Mouse (Mus musculus): ENCODE data around the gene Isl2. TPM values are rescaled to one million over a fixed set of nuclear protein-coding genes. Genes with fewer than 3 reads are reported as not detected.
A peak's percentile ranks its signal among the peaks of the same experiment; 100 is the strongest.

Gene Isl2
- total RNA-seq, 2 experiments from 2014 or later: not detected

GRCm38 (mm10) chr9:55545556-55546175, 7.2 kb downstream of the Isl2 start:
- no peak for DNase-seq
- intact Hi-C loops (cut with DNase I): loop anchor here (10.0 kb wide), 1 partner anchor 369 kb away; no protein-coding TSS in a partner anchor

- DNase-seq: peak; percentile 26
- intact Hi-C loops (cut with DNase I): loop anchor here (10.0 kb wide), 1 partner anchor 368 kb away; no protein-coding TSS in a partner anchor
Measured at GRCm38 (mm10) chr9:55546176-55547010, 7.9 kb downstream of the Isl2 start.

- intact Hi-C loops (cut with DNase I): loop anchor here (10.0 kb wide), 1 partner anchor 366 kb away; no protein-coding TSS in a partner anchor
Measured at GRCm38 (mm10) chr9:55548871-55549270, 10.4 kb downstream of the Isl2 start.

DNA sequence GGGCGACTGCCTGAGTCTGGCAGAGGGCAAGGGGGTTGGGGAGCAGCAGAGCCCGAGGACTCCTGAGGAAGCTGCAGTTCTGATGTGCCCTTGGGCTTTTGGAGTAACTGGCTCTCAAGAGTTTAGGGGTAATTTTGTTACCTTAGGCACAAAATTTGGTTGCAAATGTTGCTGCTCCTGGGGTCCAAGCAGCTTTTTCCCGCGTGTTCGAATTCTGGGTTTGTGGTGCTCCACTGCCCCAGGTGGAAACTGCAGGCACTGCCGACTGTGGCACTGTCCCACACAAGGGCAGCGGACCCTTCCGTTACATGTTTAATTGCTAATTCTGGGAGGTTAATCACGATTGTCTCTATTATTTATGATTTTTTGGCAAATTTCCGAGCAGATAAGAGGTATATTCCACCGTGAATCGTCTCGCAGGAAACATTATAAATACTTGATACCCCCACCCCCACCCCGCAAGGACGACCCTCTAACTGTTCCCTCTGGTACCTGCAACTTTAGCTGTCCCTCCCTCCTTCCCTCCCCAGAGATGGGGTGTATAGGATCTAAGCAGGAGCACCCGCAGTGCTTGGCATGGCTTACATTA, 10.9 kb downstream of the Isl2 start:
- DNase-seq: peak; percentile 8
- intact Hi-C loops (cut with DNase I): loop anchor here (10.0 kb wide), 1 partner anchor 365 kb away; no protein-coding TSS in a partner anchor

More at GRCm38 (mm10) chr9:55548871-55549270, 10.4 kb downstream of the Isl2 start:
- no peak for DNase-seq

DNA sequence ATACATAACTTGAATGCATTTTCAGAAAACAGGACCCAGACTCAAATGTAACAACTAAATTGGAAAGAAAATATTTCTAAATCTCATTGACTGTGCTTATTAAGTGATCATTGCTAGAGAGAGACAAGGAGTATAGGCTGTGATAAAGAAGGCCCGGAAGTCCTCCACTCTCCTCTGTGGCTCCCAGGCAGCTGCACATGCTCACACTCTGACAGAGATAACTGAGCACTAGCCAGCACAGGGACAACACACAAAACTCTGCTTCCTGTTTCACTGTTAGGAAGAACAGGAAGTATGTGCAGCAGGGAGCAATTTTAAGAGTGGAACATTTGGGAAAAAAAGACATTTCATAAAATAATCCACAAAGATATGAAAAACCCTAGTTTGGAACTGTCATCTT, 16.5 kb downstream of the Isl2 start:
- intact Hi-C loops (cut with DNase I): no loop called here

DNA sequence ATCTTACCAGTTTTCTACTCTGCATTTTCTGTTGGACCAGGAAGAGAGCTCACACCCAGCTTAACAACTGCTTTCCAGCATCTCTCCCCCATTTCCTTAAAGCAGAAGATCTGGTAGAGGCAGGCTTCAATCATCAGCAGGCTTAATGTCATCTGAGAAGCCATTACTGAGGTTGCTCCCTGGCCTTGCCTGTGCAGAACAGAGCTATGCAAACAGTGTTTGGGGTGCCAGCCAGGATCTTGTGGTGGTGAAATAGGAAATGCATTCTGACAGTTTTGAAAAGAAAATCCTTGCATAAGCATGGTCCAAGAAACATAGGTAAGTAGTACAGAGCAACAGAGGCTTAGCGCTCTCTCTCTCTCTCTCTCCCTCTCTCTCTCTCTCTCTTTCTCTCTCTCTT, 22.5 kb downstream of the Isl2 start:
- no peak for DNase-seq
- intact Hi-C loops (cut with DNase I): no loop called here

More for the DNA sequence above, 16.5 kb downstream of the Isl2 start:
- DNase-seq: no peak

- intact Hi-C loops (cut with DNase I): no loop called here
- DNase-seq: peak; percentile 12
Measured at GRCm38 (mm10) chr9:55568466-55569159, 30.1 kb downstream of the Isl2 start.

DNA sequence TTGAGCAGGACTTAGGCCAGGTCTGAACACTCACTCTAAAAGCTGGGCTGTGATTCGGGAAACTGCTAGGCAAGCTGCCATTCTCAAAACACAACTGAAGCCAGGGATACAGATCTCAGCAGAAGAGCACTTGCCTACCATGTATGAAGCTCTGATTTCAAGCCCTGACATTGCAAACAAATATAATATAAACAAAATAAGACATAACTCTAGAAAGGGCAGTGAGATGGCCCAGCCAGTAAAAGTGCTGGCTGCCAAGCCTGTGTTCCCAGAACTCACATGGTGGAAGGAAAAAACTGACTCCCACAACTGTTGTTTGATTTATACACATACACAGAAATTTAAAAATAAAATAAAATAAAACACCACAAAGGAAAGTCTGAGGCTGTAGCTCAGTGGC, 32.6 kb downstream of the Isl2 start:
- DNase-seq: no peak
- intact Hi-C loops (cut with DNase I): no loop called here

GRCm38 (mm10) chr9:55576571-55576970, 38.1 kb downstream of the Isl2 start:
- DNase-seq: no peak
- intact Hi-C loops (cut with DNase I): no loop called here

- no peak for DNase-seq
- intact Hi-C loops (cut with DNase I): no loop called here
Measured at GRCm38 (mm10) chr9:55581414-55581813, 42.9 kb downstream of the Isl2 start.

DNA sequence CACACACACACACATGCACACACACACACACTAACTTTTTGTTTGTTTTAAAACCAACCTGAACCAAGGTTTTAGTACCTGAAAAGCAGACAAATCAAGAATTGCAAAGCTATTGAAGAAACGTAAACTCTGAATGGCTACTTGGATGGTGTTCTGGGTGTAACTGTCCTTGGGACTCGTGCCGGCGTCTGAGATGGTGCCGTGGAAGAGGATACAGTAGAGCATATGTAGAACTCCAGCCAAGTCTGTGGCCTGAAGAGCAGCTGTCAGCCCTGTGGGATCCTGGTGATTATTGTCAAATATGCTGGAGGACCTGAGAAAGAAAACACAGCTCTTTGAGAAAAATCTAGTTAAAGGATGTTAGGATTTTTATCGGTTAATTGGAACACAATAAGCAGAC, 47.7 kb downstream of the Isl2 start:
- intact Hi-C loops (cut with DNase I): no loop called here
- DNase-seq: peak; percentile 2

Other genes with a start within 250 kb of the Isl2 start
- gene Nrg4, start 211.8 kb upstream of the Isl2 start, total RNA-seq (2021): under 1 TPM; 0.54 to 0.82 TPM
- 10 to 100 TPM; 10.8 to 10.9 TPM for gene Tmem266, start 211.8 kb upstream of the Isl2 start, total RNA-seq (2021)
- 10 to 100 TPM; 38.7 to 39.4 TPM for gene Etfa, start 26.4 kb upstream of the Isl2 start, total RNA-seq (2021)